Mouse (Mus musculus) kidney, embryonic 14.5 days (tissue): ENCODE measurements around the gene Ankrd33. TPM values are rescaled to one million over a fixed set of nuclear protein-coding genes. Genes with fewer than 3 reads are reported as not detected.
"Not testable (repeated sequence)": the region's sequence is repeated elsewhere in the genome, so short reads cannot be mapped to it uniquely, and the experiment has no call there.

Source experiments
- ATAC-seq: fragments of 200-750 bp; cut with Nextera tagmentation; 2 replicates; pipeline ENCODE4 v1.8.0; 2017; ENCODE audit warnings: moderate number of reproducible peaks, mild to moderate bottlenecking, moderate TSS enrichment, moderate library complexity; ENCODE audit not compliant: low FRiP score, low TSS enrichment
- H3K27ac ChIP-seq: fragments of 300-500 bp; sonication (generic); 2 replicates; pipeline ENCODE4 v1.5.1; 2014; ENCODE audit warnings: low read depth, mild to moderate bottlenecking, low read length, moderate library complexity, mixed read lengths
- H3K27me3 ChIP-seq: fragments of 300-500 bp; sonication (generic); 2 replicates; pipeline ENCODE4 v1.6.1; 2014; ENCODE audit warnings: mild to moderate bottlenecking, low read length; ENCODE audit not compliant: control insufficient read depth, insufficient read depth
- H3K36me3 ChIP-seq: fragments of 300-500 bp; sonication (generic); 2 replicates; pipeline ENCODE4 v1.6.1; 2014; ENCODE audit warnings: low read length, mixed read lengths; ENCODE audit not compliant: control insufficient read depth, insufficient read depth
- H3K4me1 ChIP-seq: fragments of 300-500 bp; sonication (generic); 2 replicates; pipeline ENCODE4 v1.6.1; 2014; ENCODE audit warnings: low read length, mixed read lengths; ENCODE audit not compliant: control insufficient read depth, insufficient read depth
- H3K4me2 ChIP-seq: fragments of 300-500 bp; sonication (generic); replicated peaks from 2 replicates; pipeline ENCODE4 v1.6.1; 2014; ENCODE audit warnings: low read depth, mild to moderate bottlenecking, low read length
- H3K4me3 ChIP-seq: fragments of 300-500 bp; sonication (generic); 2 replicates; pipeline ENCODE4 v1.5.1; 2014; ENCODE audit warnings: mild to moderate bottlenecking, low read length
- H3K9ac ChIP-seq: fragments of 300-500 bp; sonication (generic); 2 replicates; pipeline ENCODE4 v1.6.1; 2014; ENCODE audit warnings: low read depth, mild to moderate bottlenecking, low read length, moderate library complexity
- H3K9me3 ChIP-seq: fragments of 300-500 bp; sonication (generic); 2 replicates; pipeline ENCODE4 v1.6.1; 2016; ENCODE audit warnings: low read length; ENCODE audit not compliant: control insufficient read depth
- WGBS: fragments of 180-500 bp; shearing (Covaris S2); extraction: QIAGEN DNeasy Blood & Tissue Kit; methylation state at CpG from one replicate; pipeline ENCODE4 v1.1.7; 2014; 5-methylcytosine and 5-hydroxymethylcytosine counted together
- polyA plus RNA-seq: library from polyadenylated mRNA; unstranded; fragments of >200 nt; fragmentation: Nextera tagmentation; extraction: Ambion mirVana; gene quantifications from 2 replicates; pipeline ENCODE4 v1.2.1, GENCODE M21; 2014

Gene Ankrd33
- polyA plus RNA-seq, 1 experiment from 2014 or later = not detected

DNA sequence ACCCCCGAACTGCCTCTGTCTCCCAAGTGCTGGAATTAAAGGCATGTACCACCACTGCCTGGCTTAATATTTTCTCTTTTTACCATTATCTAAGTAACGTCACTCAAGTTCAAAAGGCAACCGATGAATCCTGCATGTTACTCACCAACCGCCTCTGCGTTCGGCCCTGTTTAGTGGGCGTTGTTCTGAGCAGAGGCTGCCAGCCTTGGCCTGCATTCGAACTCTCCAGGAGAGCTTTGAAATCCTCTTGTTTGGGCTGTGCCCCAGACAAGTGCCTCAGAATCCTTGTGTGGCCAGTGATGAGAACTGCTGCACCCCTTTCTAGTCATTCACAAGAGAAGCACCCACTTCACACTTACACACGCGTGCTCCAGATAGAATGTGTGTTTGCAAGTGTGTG, 9.5 kb upstream of the Ankrd33 start:
- H3K9ac ChIP-seq = no peak overlapping the region

DNA sequence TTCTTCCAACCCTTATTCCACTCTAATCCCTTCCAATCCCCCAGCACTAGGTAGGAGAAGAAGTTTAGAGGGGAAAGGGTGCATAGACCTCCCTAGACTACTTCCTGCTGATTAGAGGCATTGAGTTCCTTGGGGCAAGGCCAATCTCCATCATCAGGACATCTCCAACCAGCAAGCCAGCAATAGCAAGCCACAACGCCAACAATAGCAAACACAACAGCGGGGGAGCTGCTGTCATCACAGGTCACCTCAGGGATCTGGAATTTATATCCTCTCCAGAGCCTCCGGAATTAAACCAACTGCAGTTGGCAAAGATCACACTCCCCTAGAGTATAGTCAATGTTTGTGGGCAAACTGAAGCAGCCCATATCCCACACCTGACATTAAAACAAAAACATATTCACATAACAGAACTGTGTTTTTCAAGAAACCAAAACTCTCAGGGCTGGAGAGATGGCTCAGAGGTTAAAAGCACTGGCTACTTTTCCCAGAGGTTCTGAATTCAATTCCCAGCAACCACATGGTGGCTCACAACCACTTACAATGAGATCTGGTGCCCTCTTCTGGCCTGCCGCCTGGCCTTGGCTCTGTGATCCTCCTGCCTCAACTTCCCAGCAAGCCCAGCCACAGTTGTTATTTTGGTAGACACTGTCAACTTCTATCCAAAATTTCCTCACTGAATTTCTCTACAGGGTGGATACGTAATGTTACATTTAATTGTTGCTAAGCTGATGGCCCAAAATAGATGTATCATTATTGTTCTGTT, 7.5 kb upstream of the Ankrd33 start:
- Histone ChIP-seq H3K9me3 (no peaks in the 10 kb centered on the region), H3K4me3 (no peak overlapping the region), H3K36me3 (no peaks in the 10 kb centered on the region), H3K27ac (no peak overlapping the region), H3K4me1 (no peaks in the 10 kb centered on the region), H3K27me3 (0 out of 2 replicates have a peak, but pooled peaks cover 4% of the 10 kb centered on the region), H3K9ac (no peak overlapping the region), H3K4me2 (no peak overlapping the region)
- 79% methylated on average over 5 of the region's 5 CpGs for WGBS
- ATAC-seq = no peak

More for the DNA sequence above, 9.5 kb upstream of the Ankrd33 start:
- ATAC-seq = no peak
- WGBS = 86% methylated on average over 10 of the region's 10 CpGs
- Histone ChIP-seq H3K27me3 (no peaks in the 10 kb centered on the region), H3K9me3 (no peaks in the 10 kb centered on the region), H3K4me1 (no peaks in the 10 kb centered on the region), H3K4me2 (no peak overlapping the region), H3K27ac (no peak overlapping the region), H3K36me3 (no peaks in the 10 kb centered on the region), H3K4me3 (no peak overlapping the region)

DNA sequence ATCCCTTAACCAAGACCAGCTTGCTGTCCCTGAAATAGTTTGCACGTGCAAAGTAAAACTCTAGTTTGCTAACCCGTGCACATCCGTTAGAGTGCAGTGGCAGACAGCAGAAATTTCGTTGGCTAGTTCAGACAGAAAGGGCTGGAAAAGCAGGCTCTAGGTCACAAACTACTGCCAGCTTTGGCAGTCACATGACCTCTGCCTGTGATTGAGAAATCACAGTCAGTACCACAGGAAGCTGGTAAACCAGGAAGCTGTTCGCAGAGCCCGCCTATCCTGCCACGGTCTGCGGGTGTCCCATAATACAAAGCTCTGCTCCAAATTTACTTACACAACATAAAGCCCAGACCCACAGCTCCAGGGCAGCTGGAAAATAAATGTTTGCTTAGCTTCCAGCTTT, 2.4 kb upstream of the Ankrd33 start:
- Histone ChIP-seq H3K27ac (no peak overlapping the region), H3K9ac (no peak overlapping the region), H3K4me3 (no peak overlapping the region), H3K4me2 (no peak overlapping the region), H3K9me3 (peaks cover 5% of the 10 kb centered on the region; the same call in 1 of the 2 replicates), H3K27me3 (0 out of 2 replicates have a peak, but pooled peaks cover 4% of the 10 kb centered on the region), H3K4me1 (no peaks in the 10 kb centered on the region), H3K36me3 (no peaks in the 10 kb centered on the region)
- 73% methylated on average over 8 of the region's 8 CpGs for WGBS
- ATAC-seq = no peak

DNA sequence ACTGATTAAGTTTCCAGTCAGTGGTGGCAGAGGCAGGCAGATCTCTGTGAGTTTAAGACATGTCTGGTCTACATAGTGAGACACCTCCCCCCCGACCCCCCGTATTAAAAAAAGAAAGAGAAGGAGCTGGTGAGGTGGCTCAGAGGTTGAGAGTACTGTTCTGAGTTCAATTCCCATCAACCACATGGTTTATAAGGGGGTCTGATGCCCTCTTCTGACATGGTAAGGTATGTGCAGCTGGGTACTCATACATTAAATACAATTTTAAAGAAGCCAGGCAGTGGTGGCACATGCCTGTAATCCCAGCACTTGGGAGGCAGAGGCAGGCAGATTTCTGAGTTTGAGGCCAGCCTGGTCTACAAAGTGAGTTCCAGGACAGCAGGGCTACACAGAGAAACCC, 1.8 kb upstream of the Ankrd33 start:
- not testable (repeated sequence) for H3K4me1 ChIP-seq, H3K4me3 ChIP-seq, H3K36me3 ChIP-seq, H3K9ac ChIP-seq, H3K27ac ChIP-seq, H3K4me2 ChIP-seq, ATAC-seq, H3K9me3 ChIP-seq, H3K27me3 ChIP-seq
- WGBS = 96% methylated on average over 2 of the region's 2 CpGs

DNA sequence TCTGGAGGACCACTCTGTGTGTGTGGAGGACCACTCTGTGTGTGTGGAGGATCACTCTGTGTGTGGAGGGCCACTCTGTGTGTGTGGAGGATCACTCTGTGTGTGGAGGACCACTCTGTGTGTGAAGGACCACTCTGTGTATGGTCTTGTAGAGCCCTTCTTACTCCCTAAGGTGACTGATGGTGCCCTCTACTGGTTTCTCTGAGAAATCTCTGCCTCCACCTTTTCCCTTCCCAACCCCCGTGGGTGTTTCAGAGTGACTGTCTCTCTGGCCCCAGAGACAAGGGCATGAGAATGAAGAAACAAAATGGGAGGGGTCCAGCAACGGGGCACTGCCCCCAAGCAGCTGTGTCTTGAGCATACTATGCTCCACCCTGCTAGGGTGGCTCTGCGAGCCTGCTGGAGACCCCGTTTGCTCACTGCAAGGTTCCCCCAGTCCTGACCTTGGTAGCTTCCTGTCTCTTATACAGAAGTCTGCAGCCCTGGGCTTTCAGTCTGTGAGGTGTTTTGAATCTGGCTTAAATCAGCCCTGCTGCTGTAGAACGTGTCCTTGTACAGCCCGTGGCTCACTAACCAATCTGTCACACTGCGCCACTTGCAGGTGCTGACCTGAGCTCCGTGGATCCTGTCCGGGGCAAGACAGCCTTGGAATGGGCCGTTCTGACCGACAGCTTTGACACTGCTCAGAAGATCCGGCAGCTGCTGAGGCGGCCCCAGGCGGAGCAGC, 3.0 kb downstream of the Ankrd33 start:
- no peaks in the 10 kb centered on the region for H3K27me3 ChIP-seq
- no peak overlapping the region for H3K4me2 ChIP-seq
- no peaks in the 10 kb centered on the region for H3K4me1 ChIP-seq
- ATAC-seq = no peak
- no peaks in the 10 kb centered on the region for H3K36me3 ChIP-seq
- no peak overlapping the region for H3K4me3 ChIP-seq
- no peak overlapping the region for H3K27ac ChIP-seq
- 60% methylated on average over 14 of the region's 14 CpGs for WGBS
- H3K9ac ChIP-seq = no peak overlapping the region
- peaks cover 5% of the 10 kb centered on the region; the same call in 1 of the 2 replicates for H3K9me3 ChIP-seq

DNA sequence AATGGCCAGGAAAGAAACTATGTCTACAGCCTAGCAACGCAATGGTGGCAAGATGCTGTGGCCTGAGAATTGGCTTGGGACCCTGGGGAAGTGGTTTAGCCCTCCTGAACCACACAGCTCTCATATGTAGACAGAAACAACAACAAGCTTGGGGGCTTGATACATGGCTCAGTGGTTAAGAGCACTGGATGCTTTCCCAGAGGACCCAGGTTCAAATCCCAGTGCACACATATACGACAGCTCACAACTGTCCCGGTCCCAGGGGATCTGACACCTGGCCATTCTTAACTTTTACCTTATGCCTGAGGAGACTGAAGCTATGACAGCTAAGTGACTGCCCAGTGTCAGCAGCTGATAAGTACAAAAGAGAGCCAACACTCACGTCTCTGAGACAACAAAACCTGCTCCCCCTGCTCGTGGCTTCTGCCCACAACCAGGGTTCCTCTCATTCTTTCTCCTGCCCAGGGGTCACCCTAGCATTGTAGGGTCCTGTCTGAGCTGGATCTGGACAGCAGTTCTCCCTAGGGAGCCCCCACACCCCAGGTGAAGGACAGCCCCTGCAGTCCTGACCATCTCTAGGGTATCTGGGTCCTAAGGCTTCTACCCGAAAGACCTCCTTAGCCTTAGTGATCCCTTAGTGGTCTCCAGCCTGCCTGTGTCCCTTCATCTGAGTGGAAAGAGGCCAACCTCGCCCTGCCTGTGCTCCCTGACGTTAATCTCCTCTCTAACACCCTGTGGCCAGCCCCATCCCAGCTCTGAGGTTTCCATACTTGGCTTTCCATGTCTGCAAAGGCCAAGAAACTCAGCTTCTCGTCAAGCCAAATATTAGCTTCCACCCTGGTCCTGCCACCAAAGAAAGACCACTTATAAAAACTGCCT, 6.1 kb downstream of the Ankrd33 start:
- WGBS = 78% methylated on average over 9 of the region's 9 CpGs
- H3K9me3 ChIP-seq = no peaks in the 10 kb centered on the region

DNA sequence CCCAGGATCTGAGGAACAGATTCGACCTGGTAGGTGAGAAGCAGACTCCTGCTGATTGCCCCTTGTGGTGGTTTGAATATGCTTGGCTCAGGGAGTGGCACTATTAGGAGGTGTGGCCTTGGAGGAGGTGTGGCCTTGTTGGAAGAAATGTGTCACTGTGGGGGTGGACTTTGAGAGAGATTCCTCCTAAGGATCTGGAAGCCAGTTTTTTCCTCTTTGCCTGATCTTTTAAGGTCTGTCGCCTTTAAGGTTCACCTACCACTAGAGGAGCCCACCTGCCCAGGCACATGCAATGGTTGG, 6.7 kb downstream of the Ankrd33 start:
- Histone ChIP-seq H3K4me1 (no peaks in the 10 kb centered on the region), H3K27ac (no peak overlapping the region), H3K9ac (no peak overlapping the region), H3K27me3 (no peaks in the 10 kb centered on the region), H3K9me3 (no peaks in the 10 kb centered on the region), H3K4me2 (no peak overlapping the region), H3K4me3 (no peak overlapping the region), H3K36me3 (no peaks in the 10 kb centered on the region)
- WGBS = 24% methylated on average over 2 of the region's 2 CpGs
- ATAC-seq = no peak

More for the DNA sequence above, 6.1 kb downstream of the Ankrd33 start:
- Histone ChIP-seq H3K4me1 (no peaks in the 10 kb centered on the region), H3K36me3 (no peaks in the 10 kb centered on the region), H3K9ac (no peak overlapping the region), H3K27ac (no peak overlapping the region), H3K27me3 (no peaks in the 10 kb centered on the region), H3K4me3 (no peak overlapping the region), H3K4me2 (no peak overlapping the region)
- no peak for ATAC-seq

DNA sequence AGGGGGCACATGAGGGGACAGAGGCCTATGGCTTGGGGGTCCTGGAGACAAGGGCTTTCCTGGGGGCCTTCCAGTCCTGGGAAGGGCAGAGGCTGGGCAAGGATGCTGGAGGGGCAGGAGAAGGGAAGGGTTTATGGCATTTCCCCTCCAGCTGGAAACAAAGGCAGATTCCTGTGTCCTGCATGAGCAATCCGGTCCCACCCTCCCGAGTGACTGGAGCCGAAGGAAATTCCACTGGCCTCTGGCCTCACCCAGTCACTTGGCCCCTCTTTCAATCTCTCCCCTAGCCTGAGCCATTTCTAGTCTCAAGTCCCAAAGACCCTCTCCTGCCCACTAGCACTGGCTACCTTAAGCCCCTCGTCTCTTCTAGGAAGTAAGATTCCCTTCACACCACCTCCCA, 7.6 kb downstream of the Ankrd33 start:
- Histone ChIP-seq H3K27ac (no peak overlapping the region), H3K4me3 (no peak overlapping the region), H3K27me3 (0 out of 2 replicates have a peak, but pooled peaks cover 7% of the 10 kb centered on the region), H3K4me1 (peaks cover 3% of the 10 kb centered on the region; the same call in 1 of the 2 replicates), H3K9ac (no peak overlapping the region), H3K36me3 (no peaks in the 10 kb centered on the region), H3K4me2 (no peak overlapping the region), H3K9me3 (no peaks in the 10 kb centered on the region)
- WGBS = 31% methylated on average over 4 of the region's 4 CpGs
- ATAC-seq = no peak
